Mouse (Mus musculus): ENCODE measurements around the gene Fam174b. TPM values are rescaled to one million over a fixed set of nuclear protein-coding genes. Genes with fewer than 3 reads are reported as not detected.

The Fam174b gene
- polyA plus RNA-seq, 1 experiment: 135 TPM

- DNase-seq: no peak
- H3K4me1 ChIP-seq (ENCODE audit: control insufficient read depth, insufficient read depth, low read length): peaks cover 4% of the 10 kb centered on the region
- no peak for TF ChIP-seq CTCF (IDR thresholded peaks at IDR 0.05; ENCODE audit: insufficient read depth, low read length)
- no peak for TF ChIP-seq POLR2A (IDR thresholded peaks at IDR 0.05; ENCODE audit: borderline replicate concordance, extremely low read depth, low read depth, low read length)
- 88% methylated on average over 3 of the region's 3 CpGs for WGBS
- no peak overlapping the region for H3K4me3 ChIP-seq (replicated peaks; ENCODE audit: extremely low read depth, low read depth, low read length)
These were observed 18.3 kb upstream of the Fam174b start for GRCm38 (mm10) chr7:73721764-73722163.

- H3K4me1 ChIP-seq (ENCODE audit: control insufficient read depth, insufficient read depth, low read length): peaks cover 6% of the 10 kb centered on the region; the same call in 1 of the 2 replicates
- no peak overlapping the region for H3K4me3 ChIP-seq (replicated peaks; ENCODE audit: extremely low read depth, low read depth, low read length)
- 34% methylated on average over 7 of the region's 7 CpGs for WGBS
- no peak for DNase-seq
- TF ChIP-seq POLR2A (IDR thresholded peaks at IDR 0.05; ENCODE audit: borderline replicate concordance, extremely low read depth, low read depth, low read length): no peak
- TF ChIP-seq CTCF (IDR thresholded peaks at IDR 0.05; ENCODE audit: insufficient read depth, low read length): no peak
These were observed 10.2 kb upstream of the Fam174b start for GRCm38 (mm10) chr7:73729913-73730312.

DNA sequence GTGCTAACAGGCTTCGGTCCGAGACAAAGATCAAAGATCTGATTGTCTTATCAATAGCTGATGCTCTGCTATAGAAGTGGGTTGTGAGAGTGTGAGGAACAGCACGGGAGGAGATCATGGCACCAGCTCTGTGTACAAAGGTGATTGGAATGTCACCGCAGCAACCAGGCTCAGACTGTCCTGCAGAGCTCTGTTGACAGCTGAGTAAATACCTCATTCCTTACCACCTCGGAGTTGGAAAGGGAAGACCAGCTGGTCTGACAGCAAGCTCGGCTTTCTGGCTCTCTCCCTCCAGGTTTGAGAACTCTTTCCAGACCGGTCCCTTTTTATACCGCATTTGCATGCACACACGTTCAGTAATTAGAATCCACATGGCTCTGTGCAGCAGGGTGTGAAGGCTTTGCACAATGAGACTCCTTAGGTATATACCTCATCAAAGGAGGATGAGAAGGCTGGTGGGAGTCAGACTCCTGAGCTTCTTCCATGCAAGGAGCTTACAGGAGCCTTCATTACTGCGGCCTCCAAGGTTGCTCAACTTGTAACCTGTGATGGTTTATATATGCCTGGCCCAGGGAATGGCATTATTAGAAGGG, 9.6 kb upstream of the Fam174b start:
- 43% methylated on average over 10 of the region's 10 CpGs for WGBS
- TF ChIP-seq POLR2A (IDR thresholded peaks at IDR 0.05; ENCODE audit: borderline replicate concordance, extremely low read depth, low read depth, low read length) (no peak), CTCF (IDR thresholded peaks at IDR 0.05; ENCODE audit: insufficient read depth, low read length) (no peak)
- Histone ChIP-seq H3K4me1 (ENCODE audit: control insufficient read depth, insufficient read depth, low read length) (peaks cover 6% of the 10 kb centered on the region; the same call in 1 of the 2 replicates), H3K4me3 (replicated peaks; ENCODE audit: extremely low read depth, low read depth, low read length) (no peak overlapping the region)
- no peak for DNase-seq

DNA sequence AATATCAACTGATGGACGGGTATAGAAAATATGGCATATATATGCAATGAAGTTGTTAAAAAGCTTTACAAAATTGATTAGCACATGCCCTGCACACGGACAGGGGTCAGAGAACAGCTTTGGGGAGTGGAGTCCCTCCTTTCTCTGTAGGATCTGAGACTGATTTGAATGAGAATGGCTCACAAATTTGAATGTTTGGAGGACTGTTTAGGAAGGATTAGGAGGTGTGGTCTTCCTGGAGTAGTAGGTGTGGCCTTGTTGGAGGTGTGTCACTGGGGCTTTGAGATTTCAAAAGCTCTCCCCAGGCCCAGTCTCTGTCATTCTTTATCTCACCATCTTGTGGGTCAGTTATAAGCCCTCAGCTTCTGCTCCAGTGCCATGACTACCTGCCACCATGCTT, 4.1 kb upstream of the Fam174b start:
- 96% methylated on average over 2 of the region's 2 CpGs for WGBS
- Histone ChIP-seq H3K4me3 (replicated peaks; ENCODE audit: extremely low read depth, low read depth, low read length) (no peak overlapping the region), H3K4me1 (ENCODE audit: control insufficient read depth, insufficient read depth, low read length) (no peaks in the 10 kb centered on the region; the same call in 1 of the 2 replicates)
- TF ChIP-seq POLR2A (IDR thresholded peaks at IDR 0.05; ENCODE audit: borderline replicate concordance, extremely low read depth, low read depth, low read length) (no peak), CTCF (IDR thresholded peaks at IDR 0.05; ENCODE audit: insufficient read depth, low read length) (no peak)
- no peak for DNase-seq

DNA sequence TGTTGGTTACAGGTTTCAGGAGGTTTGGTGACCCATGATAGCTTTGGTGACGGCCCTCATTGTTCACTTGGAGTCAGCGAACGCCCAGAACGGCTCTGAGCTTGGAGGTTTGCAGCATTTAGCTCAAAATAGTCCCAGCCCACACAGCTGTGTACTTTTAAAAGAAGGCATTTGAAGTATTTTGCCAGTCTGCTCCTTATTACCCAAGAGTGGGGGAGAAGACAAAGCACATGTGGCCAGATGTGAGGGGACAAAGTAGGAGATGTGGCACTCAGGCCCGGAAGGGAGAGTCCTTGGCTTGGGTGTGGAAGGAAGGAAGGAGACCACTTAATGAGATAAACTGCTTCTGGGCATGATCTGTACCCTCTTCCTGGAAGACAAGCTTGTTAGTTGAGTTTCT, 1.3 kb downstream of the Fam174b start:
- TF ChIP-seq CTCF (IDR thresholded peaks at IDR 0.05; ENCODE audit: insufficient read depth, low read length): no peak
- H3K4me3 ChIP-seq (replicated peaks; ENCODE audit: extremely low read depth, low read depth, low read length): peak overlapping the region; percentile 74
- H3K4me1 ChIP-seq (ENCODE audit: control insufficient read depth, insufficient read depth, low read length): peaks cover 2% of the 10 kb centered on the region; the same call in 1 of the 2 replicates
- no peak for DNase-seq
- WGBS: 17% methylated on average over 5 of the region's 5 CpGs

DNA sequence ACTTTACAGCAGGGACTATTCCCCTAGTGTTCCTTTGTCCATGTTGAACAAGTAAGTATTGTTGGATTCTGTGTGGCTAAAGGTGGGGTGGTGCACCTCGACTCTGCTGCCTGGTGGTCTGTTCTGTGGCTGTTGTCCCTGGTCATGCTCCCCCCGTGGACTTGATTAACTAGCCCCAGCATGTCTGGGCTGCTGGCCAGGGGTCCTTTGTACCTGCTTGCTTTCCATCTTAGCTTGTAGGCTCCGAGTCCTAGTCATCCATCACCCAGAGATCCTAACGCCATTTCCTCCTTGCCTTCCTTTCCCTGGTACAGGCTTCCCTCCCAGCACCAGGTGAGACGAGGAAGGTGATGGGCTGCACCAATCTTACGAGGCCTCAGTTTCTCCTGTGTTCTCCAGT, 1.7 kb downstream of the Fam174b start:
- Histone ChIP-seq H3K4me3 (replicated peaks; ENCODE audit: extremely low read depth, low read depth, low read length) (peak overlapping the region; percentile 14), H3K4me1 (ENCODE audit: control insufficient read depth, insufficient read depth, low read length) (peaks cover 2% of the 10 kb centered on the region)
- DNase-seq: no peak
- WGBS: 53% methylated on average over 6 of the region's 6 CpGs
- TF ChIP-seq POLR2A (IDR thresholded peaks at IDR 0.05; ENCODE audit: borderline replicate concordance, extremely low read depth, low read depth, low read length): no peak
- no peak for TF ChIP-seq CTCF (IDR thresholded peaks at IDR 0.05; ENCODE audit: insufficient read depth, low read length)

GRCm38 (mm10) chr7:73743144-73743543, 3.0 kb downstream of the Fam174b start:
- Histone ChIP-seq H3K4me3 (replicated peaks; ENCODE audit: extremely low read depth, low read depth, low read length) (no peak overlapping the region), H3K4me1 (ENCODE audit: control insufficient read depth, insufficient read depth, low read length) (peaks cover 2% of the 10 kb centered on the region)
- TF ChIP-seq POLR2A (IDR thresholded peaks at IDR 0.05; ENCODE audit: borderline replicate concordance, extremely low read depth, low read depth, low read length): no peak
- TF ChIP-seq CTCF (IDR thresholded peaks at IDR 0.05; ENCODE audit: insufficient read depth, low read length): no peak
- WGBS: 60% methylated on average over 8 of the region's 8 CpGs
- no peak for DNase-seq

GRCm38 (mm10) chr7:73743831-73744370, 3.8 kb downstream of the Fam174b start:
- Histone ChIP-seq H3K4me3 (replicated peaks; ENCODE audit: extremely low read depth, low read depth, low read length) (no peak overlapping the region), H3K4me1 (ENCODE audit: control insufficient read depth, insufficient read depth, low read length) (peaks cover 6% of the 10 kb centered on the region)
- 83% methylated on average over 10 of the region's 10 CpGs for WGBS
- TF ChIP-seq CTCF (IDR thresholded peaks at IDR 0.05; ENCODE audit: insufficient read depth, low read length) (no peak), POLR2A (IDR thresholded peaks at IDR 0.05; ENCODE audit: borderline replicate concordance, extremely low read depth, low read depth, low read length) (no peak)
- no peak for DNase-seq

DNA sequence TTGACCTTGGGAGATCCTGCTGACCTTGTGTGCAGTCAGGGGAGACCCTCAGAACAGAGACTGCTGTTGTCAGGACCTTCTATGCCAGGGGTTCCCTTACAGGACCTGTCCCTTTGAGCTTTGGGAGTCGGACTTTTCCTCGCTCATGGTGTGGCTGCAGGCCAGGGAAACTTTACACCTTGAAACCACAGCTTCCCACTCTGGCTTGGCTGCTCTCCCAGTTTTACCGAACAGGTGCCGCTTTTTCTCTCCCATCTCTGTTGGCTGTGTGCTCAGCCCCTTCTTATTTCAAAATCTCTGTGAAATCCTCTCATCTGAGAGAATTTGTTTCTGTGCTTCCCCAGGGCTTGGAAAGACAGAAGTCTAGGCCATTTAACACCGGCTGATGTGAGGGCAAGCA, 5.8 kb downstream of the Fam174b start:
- H3K4me1 ChIP-seq (ENCODE audit: control insufficient read depth, insufficient read depth, low read length): peaks cover 6% of the 10 kb centered on the region
- DNase-seq: no peak
- TF ChIP-seq CTCF (IDR thresholded peaks at IDR 0.05; ENCODE audit: insufficient read depth, low read length) (no peak), POLR2A (IDR thresholded peaks at IDR 0.05; ENCODE audit: borderline replicate concordance, extremely low read depth, low read depth, low read length) (no peak)
- WGBS: 64% methylated on average over 5 of the region's 5 CpGs
- no peak overlapping the region for H3K4me3 ChIP-seq (replicated peaks; ENCODE audit: extremely low read depth, low read depth, low read length)

- no peak for DNase-seq
- WGBS: 69% methylated on average over 4 of the region's 4 CpGs
- no peak for TF ChIP-seq CTCF (IDR thresholded peaks at IDR 0.05; ENCODE audit: insufficient read depth, low read length)
- TF ChIP-seq POLR2A (IDR thresholded peaks at IDR 0.05; ENCODE audit: borderline replicate concordance, extremely low read depth, low read depth, low read length): no peak
These were observed 6.7 kb downstream of the Fam174b start for GRCm38 (mm10) chr7:73746836-73747235.

More at GRCm38 (mm10) chr7:73746836-73747235, 6.7 kb downstream of the Fam174b start:
- H3K4me1 ChIP-seq (ENCODE audit: control insufficient read depth, insufficient read depth, low read length): peaks cover 6% of the 10 kb centered on the region; the same call in 1 of the 2 replicates
- H3K4me3 ChIP-seq (replicated peaks; ENCODE audit: extremely low read depth, low read depth, low read length): no peak overlapping the region

All from lung, adult 2 months (tissue).